Mouse (Mus musculus) ovary, adult 18-20 months (tissue): Measurements from ENCODE around the gene Drg1.

Source experiments
- DNase-seq: peaks from one replicate; pipeline ENCODE4 v3.0.0; 2022; ENCODE audit warnings: low spot score, mixed read lengths

Drg1 gene

GRCm38 (mm10) chr11:3289803-3290639, 23.8 kb upstream of the Drg1 start:
- peak; percentile 73 for DNase-seq

GRCm38 (mm10) chr11:3289302-3289802, 23.1 kb upstream of the Drg1 start:
- peak; percentile 82 for DNase-seq

GRCm38 (mm10) chr11:3288521-3289301, 22.5 kb upstream of the Drg1 start, which contains the start of gene Patz1:
Gene Patz1 (plus strand): TSS chr11:3288874.
- no peak for DNase-seq

- no peak for DNase-seq
Observed at GRCm38 (mm10) chr11:3287921-3288320, 21.7 kb upstream of the Drg1 start.

GRCm38 (mm10) chr11:3287131-3287530, 20.9 kb upstream of the Drg1 start:
- DNase-seq, result no peak

- DNase-seq, result no peak
Observed at GRCm38 (mm10) chr11:3285940-3286339, 19.7 kb upstream of the Drg1 start.

GRCm38 (mm10) chr11:3283645-3284044, 17.4 kb upstream of the Drg1 start:
- DNase-seq, result no peak

- DNase-seq, result no peak
Observed at GRCm38 (mm10) chr11:3282887-3283286, 16.7 kb upstream of the Drg1 start.

- DNase-seq, result no peak
Observed at GRCm38 (mm10) chr11:3279729-3280128, 13.5 kb upstream of the Drg1 start.

GRCm38 (mm10) chr11:3278351-3278750, 12.1 kb upstream of the Drg1 start:
- no peak for DNase-seq

GRCm38 (mm10) chr11:3269241-3269640, 3.0 kb upstream of the Drg1 start:
- DNase-seq, result no peak

GRCm38 (mm10) chr11:3267133-3267532, 918 bp upstream of the Drg1 start:
- DNase-seq, result no peak

- no peak for DNase-seq
Observed at GRCm38 (mm10) chr11:3265291-3266078, 730 bp downstream of the Drg1 start.

- no peak for DNase-seq
Observed at GRCm38 (mm10) chr11:3259537-3259936, 6.7 kb downstream of the Drg1 start.

- DNase-seq, result no peak
Observed at GRCm38 (mm10) chr11:3247387-3247786, 18.8 kb downstream of the Drg1 start.

- no peak for DNase-seq
Observed at GRCm38 (mm10) chr11:3243771-3244170, 22.4 kb downstream of the Drg1 start.

GRCm38 (mm10) chr11:3242395-3242794, 23.8 kb downstream of the Drg1 start:
- no peak for DNase-seq

- DNase-seq, result no peak
Observed at GRCm38 (mm10) chr11:3235277-3235676, 30.9 kb downstream of the Drg1 start.

- DNase-seq, result no peak
Observed at GRCm38 (mm10) chr11:3233704-3234103, 32.5 kb downstream of the Drg1 start.

GRCm38 (mm10) chr11:3232248-3232647, 34.0 kb downstream of the Drg1 start:
- no peak for DNase-seq

- DNase-seq, result no peak
Observed at GRCm38 (mm10) chr11:3227113-3227512, 39.1 kb downstream of the Drg1 start.

GRCm38 (mm10) chr11:3223105-3223504, 43.1 kb downstream of the Drg1 start:
- DNase-seq, result no peak
